Mouse (Mus musculus) lung, embryonic 16.5 days (tissue): ENCODE results near the gene Tm4sf4. TPM values are rescaled to one million over a fixed set of nuclear protein-coding genes. Genes with fewer than 3 reads are reported as not detected.

Experiments used
- ATAC-seq: fragments of 200-750 bp; cut with Nextera tagmentation; 2 replicates; pipeline ENCODE4 v1.8.0; 2017; ENCODE audit warnings: low read depth, mild to moderate bottlenecking, moderate library complexity
- H3K27ac ChIP-seq: fragments of 300-500 bp; sonication (generic); 2 replicates; pipeline ENCODE4 v1.5.1; 2014; ENCODE audit warnings: mild to moderate bottlenecking, control low read depth, low read length
- H3K27me3 ChIP-seq: fragments of 300-500 bp; sonication (generic); 2 replicates; pipeline ENCODE4 v1.6.1; 2014; ENCODE audit warnings: low read depth, low read length, mixed read lengths; ENCODE audit not compliant: control insufficient read depth, insufficient read depth
- H3K36me3 ChIP-seq: fragments of 300-500 bp; sonication (generic); 2 replicates; pipeline ENCODE4 v1.6.1; 2014; ENCODE audit warnings: low read length; ENCODE audit not compliant: control insufficient read depth, insufficient read depth
- H3K4me1 ChIP-seq: fragments of 300-500 bp; sonication (generic); replicated peaks from 2 replicates; pipeline ENCODE4 v1.6.1; 2014; ENCODE audit warnings: low read length, mixed read lengths; ENCODE audit not compliant: control insufficient read depth, insufficient read depth
- H3K4me2 ChIP-seq: fragments of 300-500 bp; sonication (generic); 2 replicates; pipeline ENCODE4 v1.6.1; 2014; ENCODE audit warnings: low read depth, low read length, control low read depth
- H3K4me3 ChIP-seq: fragments of 300-500 bp; sonication (generic); 2 replicates; pipeline ENCODE4 v1.5.1; 2014; ENCODE audit warnings: mild to moderate bottlenecking, low read length, control low read depth
- H3K9ac ChIP-seq: fragments of 300-500 bp; sonication (generic); 2 replicates; pipeline ENCODE4 v1.6.1; 2014; ENCODE audit warnings: low read length, control low read depth
- H3K9me3 ChIP-seq: fragments of 300-500 bp; sonication (generic); 2 replicates; pipeline ENCODE4 v1.6.1; 2016; ENCODE audit warnings: low read length; ENCODE audit not compliant: control insufficient read depth
- WGBS: fragments of 180-500 bp; shearing (Covaris S2); extraction: QIAGEN DNeasy Blood & Tissue Kit; methylation state at CpG from one replicate; pipeline ENCODE4 v1.1.7; 2014; 5-methylcytosine and 5-hydroxymethylcytosine counted together
- polyA plus RNA-seq: library from polyadenylated mRNA; unstranded; fragments of >200 nt; fragmentation: Nextera tagmentation; extraction: Ambion mirVana; gene quantifications from 2 replicates; pipeline ENCODE4 v1.2.1, GENCODE M21; 2015

Gene Tm4sf4
- polyA plus RNA-seq, 1 experiment from 2014 or later = 0.49 TPM

GRCm38 (mm10) chr3:57469325-57469724 lies 44.2 kb downstream of the Tm4sf4 start:
- WGBS = 89% methylated on average over 3 of the region's 3 CpGs
- no peak overlapping the region for H3K4me2 ChIP-seq
- peaks cover 35% of the 10 kb centered on the region for H3K4me1 ChIP-seq
- no peaks in the 10 kb centered on the region for H3K27me3 ChIP-seq
- no peak for ATAC-seq
- no peak overlapping the region for H3K4me3 ChIP-seq
- H3K9ac ChIP-seq = no peak overlapping the region
- H3K27ac ChIP-seq = no peak overlapping the region
- no peaks in the 10 kb centered on the region for H3K36me3 ChIP-seq
- H3K9me3 ChIP-seq = no peaks in the 10 kb centered on the region

GRCm38 (mm10) chr3:57470326-57470725 lies 45.2 kb downstream of the Tm4sf4 start:
- Histone ChIP-seq H3K4me1 (peaks cover 35% of the 10 kb centered on the region), H3K27me3 (no peaks in the 10 kb centered on the region), H3K27ac (peak overlapping the region; percentile 92), H3K4me2 (peak overlapping the region; percentile 51), H3K9me3 (no peaks in the 10 kb centered on the region), H3K36me3 (no peaks in the 10 kb centered on the region), H3K4me3 (no peak overlapping the region), H3K9ac (peak overlapping the region; percentile 27)
- ATAC-seq = peak; percentile 59
- WGBS = 10% methylated on average over 5 of the region's 5 CpGs

GRCm38 (mm10) chr3:57470981-57471601 lies 46.0 kb downstream of the Tm4sf4 start:
- ATAC-seq = peak; percentile 67
- Histone ChIP-seq H3K27ac (peak overlapping the region; percentile 92), H3K9ac (peak overlapping the region; percentile 27), H3K27me3 (no peaks in the 10 kb centered on the region), H3K36me3 (no peaks in the 10 kb centered on the region), H3K9me3 (no peaks in the 10 kb centered on the region), H3K4me1 (peaks cover 32% of the 10 kb centered on the region), H3K4me2 (peak overlapping the region; percentile 51), H3K4me3 (peak overlapping the region; percentile 30)
- 9% methylated on average over 15 of the region's 15 CpGs for whole genome bisulfite sequencing

GRCm38 (mm10) chr3:57472407-57472806 lies 47.3 kb downstream of the Tm4sf4 start:
- H3K9me3 ChIP-seq = no peaks in the 10 kb centered on the region
- H3K9ac ChIP-seq = no peak overlapping the region
- no peak overlapping the region for H3K4me3 ChIP-seq
- 43% methylated on average over 4 of the region's 4 CpGs for WGBS
- no peaks in the 10 kb centered on the region for H3K27me3 ChIP-seq
- H3K36me3 ChIP-seq = peaks cover 10% of the 10 kb centered on the region
- ATAC-seq = no peak
- no peak overlapping the region for H3K4me2 ChIP-seq
- H3K4me1 ChIP-seq = peaks cover 29% of the 10 kb centered on the region
- peak overlapping the region; percentile 88 for H3K27ac ChIP-seq

GRCm38 (mm10) chr3:57474421-57474820 lies 49.3 kb downstream of the Tm4sf4 start:
- WGBS = 91% methylated on average over 8 of the region's 8 CpGs
- H3K27ac ChIP-seq = no peak overlapping the region

GRCm38 (mm10) chr3:57480640-57481039 lies 55.5 kb downstream of the Tm4sf4 start:
- ATAC-seq = no peak
- H3K27ac ChIP-seq = no peak overlapping the region

More at GRCm38 (mm10) chr3:57474421-57474820, 49.3 kb downstream of the Tm4sf4 start:
- no peak for ATAC-seq
- H3K9ac ChIP-seq = no peak overlapping the region
- no peaks in the 10 kb centered on the region for H3K27me3 ChIP-seq
- peaks cover 29% of the 10 kb centered on the region for H3K4me1 ChIP-seq
- no peaks in the 10 kb centered on the region for H3K9me3 ChIP-seq
- H3K36me3 ChIP-seq = peaks cover 10% of the 10 kb centered on the region
- H3K4me3 ChIP-seq = no peak overlapping the region
- no peak overlapping the region for H3K4me2 ChIP-seq

GRCm38 (mm10) chr3:57481981-57482380 lies 56.9 kb downstream of the Tm4sf4 start:
- H3K4me3 ChIP-seq = no peak overlapping the region
- H3K9me3 ChIP-seq = no peaks in the 10 kb centered on the region
- no peak for ATAC-seq
- peaks cover 4% of the 10 kb centered on the region; the same call in 1 of the 2 replicates for H3K36me3 ChIP-seq
- no peaks in the 10 kb centered on the region for H3K27me3 ChIP-seq
- peaks cover 8% of the 10 kb centered on the region for H3K4me1 ChIP-seq
- H3K4me2 ChIP-seq = no peak overlapping the region
- 0 out of 2 replicates have a peak overlapping the region, but pooled peaks have one; percentile 3 for H3K27ac ChIP-seq
- 59% methylated on average over 5 of the region's 5 CpGs for WGBS
- no peak overlapping the region for H3K9ac ChIP-seq

More at GRCm38 (mm10) chr3:57480640-57481039, 55.5 kb downstream of the Tm4sf4 start:
- no peak overlapping the region for H3K9ac ChIP-seq
- WGBS = 60% methylated on average over 4 of the region's 4 CpGs
- no peaks in the 10 kb centered on the region for H3K27me3 ChIP-seq
- H3K4me1 ChIP-seq = peaks cover 8% of the 10 kb centered on the region
- H3K36me3 ChIP-seq = peaks cover 10% of the 10 kb centered on the region
- H3K4me3 ChIP-seq = no peak overlapping the region
- H3K4me2 ChIP-seq = no peak overlapping the region
- H3K9me3 ChIP-seq = no peaks in the 10 kb centered on the region

GRCm38 (mm10) chr3:57486068-57486467 lies 61.0 kb downstream of the Tm4sf4 start:
- no peaks in the 10 kb centered on the region for H3K27me3 ChIP-seq
- no peaks in the 10 kb centered on the region for H3K9me3 ChIP-seq
- H3K27ac ChIP-seq = no peak overlapping the region
- H3K4me2 ChIP-seq = no peak overlapping the region
- no peaks in the 10 kb centered on the region for H3K36me3 ChIP-seq
- H3K4me3 ChIP-seq = no peak overlapping the region
- WGBS = 87% methylated on average over 4 of the region's 4 CpGs
- ATAC-seq = no peak
- H3K9ac ChIP-seq = no peak overlapping the region
- peaks cover 17% of the 10 kb centered on the region for H3K4me1 ChIP-seq

- Histone ChIP-seq H3K4me2 (0 out of 2 replicates have a peak overlapping the region, but pooled peaks have one; percentile 10), H3K36me3 (no peaks in the 10 kb centered on the region), H3K4me3 (no peak overlapping the region), H3K27me3 (no peaks in the 10 kb centered on the region), H3K4me1 (peaks cover 10% of the 10 kb centered on the region), H3K9ac (no peak overlapping the region), H3K9me3 (no peaks in the 10 kb centered on the region), H3K27ac (peak overlapping the region; percentile 83)
- 29% methylated on average over 8 of the region's 8 CpGs for WGBS
- ATAC-seq = peak; percentile 96
Observed at GRCm38 (mm10) chr3:57487455-57488153, 62.5 kb downstream of the Tm4sf4 start.
